Mouse (Mus musculus) heart, adult 11 months (tissue): ENCODE results near the gene Kremen2.

Experiments
- DNase-seq: peaks from one replicate; pipeline ENCODE4 v3.0.0; 2022

The Kremen2 gene

DNA sequence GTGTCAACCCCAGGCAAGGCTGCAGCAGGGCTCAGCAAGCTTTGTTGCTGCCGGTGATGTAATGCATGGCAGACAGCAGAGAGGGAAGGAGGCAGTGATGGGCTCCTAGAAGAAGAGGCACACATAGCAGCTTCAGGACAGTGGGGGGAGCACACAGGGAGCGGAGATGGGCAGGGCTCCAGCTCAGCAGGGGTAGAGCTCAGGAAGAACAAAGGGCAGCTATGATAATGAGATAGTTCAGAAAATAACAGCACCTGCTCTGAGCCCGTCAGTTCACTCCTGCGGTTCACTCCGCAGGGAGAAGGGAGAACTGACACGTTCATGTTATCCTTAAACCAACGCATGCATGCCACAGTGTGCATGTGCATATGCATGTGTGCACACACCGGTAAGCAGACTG, 13.2 kb upstream of the Kremen2 start:
- DNase-seq, result no peak

DNA sequence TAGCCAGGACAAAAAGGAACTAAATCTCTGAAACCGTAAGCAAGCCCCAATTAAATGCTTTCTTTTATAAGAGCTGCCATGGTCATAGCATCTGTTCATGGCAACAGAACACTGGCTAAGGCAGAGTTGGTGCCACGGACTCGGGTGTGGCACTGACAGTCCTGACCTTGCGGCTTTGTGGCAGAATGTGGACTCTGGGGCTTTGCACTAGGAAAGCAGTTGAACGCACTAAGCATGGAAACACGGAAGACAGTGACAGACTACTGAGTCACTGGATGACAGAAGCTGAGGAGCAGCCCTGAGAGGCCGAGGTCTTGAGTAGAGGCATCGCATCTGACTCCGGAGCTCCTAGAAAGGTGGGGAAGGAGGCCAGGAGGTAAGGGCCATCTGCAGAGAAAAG, 11.9 kb upstream of the Kremen2 start:
- no peak for DNase-seq

DNA sequence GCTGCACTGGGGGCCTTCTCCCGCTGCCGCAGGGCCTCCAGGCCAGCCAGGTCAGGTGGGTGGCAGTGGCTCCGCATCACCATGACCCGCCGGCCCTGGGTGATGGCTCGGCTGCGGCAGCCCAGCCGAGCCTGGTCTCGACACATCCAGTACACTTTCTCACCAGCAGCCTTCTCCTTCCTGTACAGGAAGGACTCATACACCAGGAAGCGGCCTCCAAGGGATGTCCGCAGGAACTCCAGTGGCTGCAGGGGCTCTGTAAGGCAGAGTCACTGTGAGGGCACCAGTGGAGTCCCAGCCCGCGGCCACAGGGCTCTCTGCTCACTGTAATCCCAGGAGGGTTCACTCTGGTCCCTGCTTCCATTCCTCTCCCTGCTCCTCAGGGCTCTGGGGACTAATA, 10.1 kb upstream of the Kremen2 start:
- DNase-seq, result peak; percentile 96

DNA sequence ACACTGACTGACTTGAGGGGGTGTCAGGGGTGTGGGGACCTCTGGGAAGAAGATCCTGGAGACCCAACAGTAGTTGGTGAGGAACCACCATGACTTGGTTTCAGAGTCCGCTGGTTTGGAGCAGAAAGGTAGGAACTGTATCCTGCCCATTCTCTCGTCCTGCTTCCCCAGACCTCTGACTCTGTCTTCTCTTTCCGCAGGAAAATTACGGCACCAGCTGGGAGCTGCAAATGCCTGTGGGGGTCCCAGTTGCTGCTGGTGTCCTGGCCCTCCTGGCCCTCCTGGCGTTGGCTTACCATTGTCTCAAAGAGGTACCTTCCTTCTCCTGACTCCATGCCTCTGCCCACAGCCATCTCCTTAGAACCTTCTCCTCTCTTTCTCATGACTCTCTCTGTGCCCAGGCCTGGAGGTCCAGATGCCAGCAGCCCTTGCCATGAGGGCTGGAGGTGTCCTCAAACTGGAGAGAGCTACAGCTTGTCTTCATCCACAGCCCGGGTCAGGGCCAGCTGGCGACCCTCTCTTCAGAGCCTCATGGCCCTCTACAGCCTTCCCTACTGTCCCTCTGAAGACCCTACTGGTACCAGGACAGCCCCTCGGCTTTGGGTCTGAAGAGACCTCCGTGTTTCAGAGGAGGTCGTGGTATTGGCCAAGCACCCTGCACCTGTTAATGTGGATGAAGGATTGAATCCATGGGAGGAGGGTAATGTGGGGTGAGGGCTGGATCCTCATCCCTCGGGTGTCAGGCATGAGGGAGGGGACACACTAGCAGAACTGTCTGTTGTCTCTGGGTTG, 4.0 kb upstream of the Kremen2 start:
- DNase-seq, result peak; percentile 91

DNA sequence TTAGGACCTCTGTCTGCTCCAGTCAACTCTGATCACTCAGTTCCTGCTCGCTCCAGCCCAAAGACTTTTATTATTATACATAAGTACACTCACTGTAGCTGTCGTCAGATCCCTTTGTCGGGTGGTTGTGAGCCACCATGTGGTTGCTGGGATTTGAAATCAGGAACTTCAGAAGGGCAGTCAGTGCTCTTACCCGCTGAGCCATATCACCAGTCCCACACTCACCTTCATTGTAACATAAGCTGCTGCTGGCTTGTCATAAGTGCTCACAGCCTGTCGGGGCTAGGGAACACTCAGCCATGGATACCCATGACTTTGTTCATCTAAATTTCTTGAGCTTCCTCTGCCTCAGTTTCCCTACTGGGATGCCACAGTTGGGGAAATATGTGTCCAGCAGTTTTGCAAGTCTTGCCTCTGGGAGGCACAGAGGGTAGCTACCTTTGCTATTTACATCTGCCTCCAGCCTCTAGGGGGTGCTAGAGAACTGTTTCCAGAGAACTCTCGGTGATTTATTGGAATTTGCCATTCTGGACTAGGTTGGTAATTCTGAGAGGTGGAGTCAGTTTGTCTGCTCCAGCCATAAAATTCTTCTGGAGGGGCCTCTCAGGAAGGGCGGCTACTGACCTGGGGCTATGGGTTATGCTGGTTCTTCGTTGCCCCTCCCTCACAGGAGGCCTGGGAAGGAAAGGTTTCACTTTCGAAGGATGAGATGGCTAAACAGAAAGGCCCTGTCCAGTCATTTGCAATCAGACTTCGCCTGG, 3.2 kb upstream of the Kremen2 start:
- peak; percentile 99 for DNase-seq

DNA sequence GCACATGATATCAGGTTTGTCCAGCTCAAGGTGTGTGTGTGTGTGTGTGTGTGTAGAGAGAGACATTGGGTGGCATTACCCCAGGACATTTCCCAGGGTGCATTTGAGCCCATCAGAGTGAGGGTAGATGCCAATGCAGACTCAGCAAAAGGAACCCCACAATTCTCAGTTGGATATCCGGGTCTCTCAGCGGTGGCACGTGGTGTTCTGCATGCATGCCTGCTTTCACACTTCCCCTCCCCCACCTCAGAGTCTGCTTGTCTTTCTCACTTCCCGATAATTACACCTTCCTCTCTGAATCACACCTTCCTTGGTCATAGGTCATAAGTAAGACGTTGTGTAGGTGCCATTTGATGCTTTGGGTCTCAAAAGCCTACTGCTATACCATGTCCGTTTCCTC, 2.4 kb upstream of the Kremen2 start:
- no peak for DNase-seq

DNA sequence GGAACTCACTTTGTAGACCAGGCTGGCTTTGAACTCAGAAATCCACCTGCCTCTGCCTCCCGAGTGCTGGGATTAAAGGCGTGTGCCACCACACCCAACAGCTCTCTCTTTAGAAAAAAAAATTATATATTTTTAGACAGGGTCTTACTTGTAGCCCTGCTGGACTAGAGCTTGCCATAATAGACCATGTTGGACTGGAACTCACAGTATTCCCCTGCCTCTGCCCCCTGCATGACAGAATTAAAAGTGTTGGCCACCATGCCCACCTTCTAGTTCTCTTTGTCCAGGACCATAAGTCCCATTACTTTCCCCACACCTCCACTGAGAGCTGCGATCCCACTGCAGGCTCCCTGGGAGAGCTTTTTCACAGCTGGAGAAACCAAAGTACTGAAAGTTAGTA, 1.8 kb upstream of the Kremen2 start:
- peak; percentile 83 for DNase-seq

DNA sequence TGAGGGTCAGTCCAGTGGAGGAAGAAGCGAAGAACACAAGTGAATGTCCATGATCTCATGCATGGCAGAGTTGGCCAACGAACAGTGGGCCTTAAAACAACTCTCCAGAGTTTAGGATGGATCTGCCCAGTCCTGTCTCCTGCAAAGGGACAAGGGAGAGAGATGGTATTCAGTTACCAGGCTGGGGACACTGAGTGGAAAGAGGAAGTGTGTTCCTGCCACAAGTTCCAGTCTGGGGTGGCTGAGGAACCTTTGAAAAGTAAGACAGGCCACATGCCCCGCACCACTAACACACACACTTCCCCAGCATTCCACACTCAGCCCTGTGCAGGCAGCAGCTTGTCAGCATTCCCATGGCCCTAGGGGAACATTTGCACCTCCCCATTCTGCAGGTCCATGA, 1.1 kb upstream of the Kremen2 start:
- DNase-seq, result no peak

DNA sequence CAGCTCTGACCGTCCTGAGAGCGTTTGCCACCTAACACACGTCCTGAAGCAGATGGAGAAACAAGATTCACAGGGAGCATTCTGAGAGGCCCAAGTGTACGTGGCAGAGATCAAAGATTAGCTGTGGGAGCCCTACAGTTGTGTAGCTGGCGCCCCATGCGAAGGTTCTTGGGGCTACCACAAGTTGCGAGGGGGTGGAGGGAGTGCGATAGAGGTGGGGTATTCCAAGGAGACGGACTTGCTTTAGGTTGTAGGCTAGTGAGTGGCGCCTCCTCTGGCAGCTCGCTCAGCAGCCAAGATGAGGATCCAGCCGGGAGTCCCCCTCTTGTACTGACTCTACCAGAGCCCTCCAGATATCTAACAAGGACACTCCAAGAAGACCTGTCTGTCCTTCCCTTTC, 678 bp upstream of the Kremen2 start:
- peak; percentile 93 for DNase-seq

DNA sequence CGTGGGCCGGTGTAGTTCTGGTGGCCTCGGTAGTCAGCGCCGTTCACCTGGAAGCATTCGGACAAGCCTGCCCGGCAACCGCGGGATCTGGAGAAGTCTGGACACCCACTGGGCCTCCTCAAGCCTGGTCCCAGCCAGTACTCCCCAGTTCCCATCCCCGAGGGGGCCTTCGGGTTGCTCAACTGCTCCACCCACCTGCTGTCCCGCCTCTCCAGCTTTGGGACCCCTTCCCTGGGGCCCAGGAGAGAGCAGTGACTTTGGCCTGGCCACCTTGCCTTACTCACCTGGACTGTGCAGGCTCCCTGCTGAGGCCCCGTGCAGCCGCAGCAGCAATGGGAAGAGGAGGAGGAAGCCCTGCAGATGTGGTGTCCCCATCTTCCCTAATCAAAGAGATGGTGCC, 982 bp downstream of the Kremen2 start:
- peak; percentile 92 for DNase-seq

DNA sequence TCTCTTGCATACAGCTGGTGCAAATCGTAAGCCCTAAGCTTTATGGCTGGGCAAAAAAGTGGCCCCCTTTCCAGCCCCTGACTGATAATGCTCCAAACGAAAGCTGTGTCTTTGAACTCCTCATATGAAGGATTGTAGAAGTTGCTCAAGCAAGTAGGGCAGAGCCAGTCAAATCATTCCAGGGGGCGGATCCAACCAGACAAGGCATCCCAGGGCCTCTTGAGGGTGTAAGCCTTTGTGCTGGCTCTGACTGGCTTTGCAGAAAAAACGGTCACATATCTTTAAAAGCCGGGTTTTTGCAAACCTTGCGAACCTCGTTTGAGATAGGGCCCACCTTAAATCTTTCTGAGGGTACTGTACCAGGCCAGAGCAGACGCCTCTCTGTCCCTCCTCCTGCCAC, 1.6 kb downstream of the Kremen2 start:
- no peak for DNase-seq

DNA sequence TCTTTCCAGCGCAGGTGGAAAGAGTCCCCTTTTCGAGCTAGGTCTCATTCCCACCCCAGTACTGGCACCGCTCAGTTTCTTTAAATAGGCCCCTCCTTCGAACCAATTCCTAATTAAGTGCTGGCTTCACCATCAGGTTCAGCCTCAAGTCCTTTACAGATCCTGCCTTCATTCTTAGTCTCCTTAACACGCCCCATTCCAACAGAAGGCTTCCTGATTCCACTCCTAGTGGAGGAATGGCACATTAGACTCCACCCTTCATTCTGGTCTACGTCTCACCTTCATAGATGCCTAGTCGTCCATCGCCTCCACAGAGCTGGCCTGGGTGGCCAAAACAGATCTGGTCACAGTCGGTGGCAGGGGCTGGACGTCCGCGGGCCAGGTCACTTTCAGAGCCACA, 2.7 kb downstream of the Kremen2 start:
- no peak for DNase-seq

DNA sequence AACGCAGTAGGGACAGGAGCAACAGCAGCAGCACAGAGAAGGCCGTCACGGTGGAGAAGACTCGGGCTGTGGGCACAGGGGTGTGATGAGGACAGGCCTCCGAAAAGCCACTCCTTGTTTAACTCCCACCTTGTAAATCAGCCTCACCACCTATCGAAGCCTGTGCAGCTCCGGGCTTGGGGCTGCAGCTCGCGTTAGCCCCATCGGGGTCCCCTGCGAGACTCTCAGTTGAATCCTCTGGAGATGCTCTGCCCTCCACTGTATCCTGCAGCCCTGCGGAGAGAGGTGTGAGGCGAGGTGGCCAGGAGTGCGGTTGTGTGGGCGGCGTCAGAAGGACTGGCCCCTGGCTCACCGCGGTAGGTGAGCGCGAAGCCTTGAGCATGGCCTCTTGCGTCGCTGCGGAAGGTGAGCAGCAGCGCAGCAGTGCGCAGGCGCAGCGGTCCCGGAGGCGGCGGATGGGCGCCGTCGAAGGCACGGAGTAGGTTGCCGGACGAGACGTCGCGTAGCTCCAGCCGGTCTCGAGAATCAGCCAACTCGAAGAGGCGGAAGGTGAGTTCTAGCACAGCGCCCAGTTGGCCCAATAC, 3.3 kb downstream of the Kremen2 start:
- peak; percentile 93 for DNase-seq

DNA sequence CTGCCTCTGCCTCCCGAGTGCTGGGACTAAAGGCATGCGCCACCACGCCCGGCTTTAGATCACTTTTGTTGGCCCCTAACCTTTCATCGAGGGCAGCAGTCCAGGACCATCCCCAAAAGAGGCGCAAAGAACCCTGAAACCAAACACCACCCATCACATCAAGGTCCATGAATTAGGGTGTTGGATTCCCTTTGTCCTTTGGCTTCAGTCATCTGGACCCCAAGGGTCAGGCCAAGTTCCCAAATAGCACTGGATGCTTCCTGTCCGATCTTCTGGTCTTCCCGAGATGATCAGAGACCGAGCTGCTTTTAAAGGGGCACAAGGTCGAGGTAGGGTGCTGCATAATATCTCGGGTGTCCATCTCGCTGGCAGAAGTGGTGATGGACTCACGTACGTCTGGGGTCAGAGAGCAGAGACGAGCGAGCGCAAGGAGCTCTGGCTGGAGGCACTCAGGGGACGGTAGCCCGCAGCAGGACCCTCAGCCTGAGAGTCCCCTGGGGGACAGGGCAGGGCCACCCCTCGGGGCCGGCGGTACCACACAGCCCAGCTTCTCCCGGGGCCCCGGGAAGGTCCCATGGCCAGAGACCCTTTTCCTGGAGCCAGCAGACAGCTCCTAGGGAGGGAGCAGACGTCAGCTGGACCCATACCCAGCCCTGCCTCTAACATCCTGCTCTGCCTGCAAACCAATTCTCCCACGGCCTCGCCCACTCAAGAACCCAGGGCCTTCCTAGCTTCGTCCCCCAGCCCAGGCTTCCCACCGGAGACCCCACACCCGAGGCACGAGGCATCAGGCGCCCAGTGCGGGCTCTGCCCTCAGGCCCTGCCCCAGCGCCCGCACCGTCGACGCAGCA, 4.0 kb downstream of the Kremen2 start:
- peak; percentile 91 for DNase-seq

DNA sequence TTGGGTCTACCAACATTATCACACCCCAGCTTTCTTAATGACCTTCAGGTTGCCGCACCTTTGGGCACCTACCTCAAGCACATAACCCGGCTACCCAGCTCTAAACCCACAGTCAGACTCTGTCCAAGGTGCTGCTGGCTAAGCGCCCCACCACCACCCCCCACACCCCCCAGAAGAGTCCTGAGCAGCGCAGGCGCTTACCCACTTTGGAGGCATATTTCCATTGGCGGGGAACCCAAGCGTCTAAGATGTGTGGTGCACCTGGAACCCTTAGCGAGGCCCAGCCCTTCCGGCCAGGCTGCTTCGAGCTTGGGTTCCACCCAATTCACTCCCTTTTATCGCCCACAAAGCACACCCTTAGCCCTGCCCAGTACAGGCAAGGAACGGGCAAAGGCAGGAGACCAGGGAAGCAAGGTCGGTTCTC, 5.0 kb downstream of the Kremen2 start, which contains the start of gene Paqr4:
Gene Paqr4 (minus strand): TSS at position 270 of the 424 bp plus-strand sequence.
- no peak for DNase-seq

DNA sequence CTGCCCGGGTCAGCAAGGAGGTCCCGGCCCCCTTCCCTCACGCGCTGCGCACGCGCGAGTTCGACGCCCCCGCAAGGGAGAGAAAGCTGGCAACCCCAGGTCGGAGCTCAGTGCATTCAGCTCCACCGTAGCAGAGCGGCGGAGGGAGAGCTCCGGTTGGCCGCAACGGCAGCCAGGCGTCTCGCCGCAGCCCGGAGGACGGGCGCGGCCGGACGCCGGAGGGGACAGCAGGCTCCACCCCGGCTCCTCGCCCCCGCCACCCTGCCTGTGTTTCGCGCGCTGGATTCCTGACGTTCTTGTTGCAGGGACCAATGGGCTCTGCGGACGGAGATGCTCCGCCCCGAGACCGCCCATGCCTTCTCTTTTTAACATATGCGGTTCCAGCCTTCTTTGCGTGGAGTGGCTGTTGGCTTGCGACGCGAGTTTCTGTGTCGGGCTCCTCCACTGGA, 5.5 kb downstream of the Kremen2 start:
- peak; percentile 100 for DNase-seq

DNA sequence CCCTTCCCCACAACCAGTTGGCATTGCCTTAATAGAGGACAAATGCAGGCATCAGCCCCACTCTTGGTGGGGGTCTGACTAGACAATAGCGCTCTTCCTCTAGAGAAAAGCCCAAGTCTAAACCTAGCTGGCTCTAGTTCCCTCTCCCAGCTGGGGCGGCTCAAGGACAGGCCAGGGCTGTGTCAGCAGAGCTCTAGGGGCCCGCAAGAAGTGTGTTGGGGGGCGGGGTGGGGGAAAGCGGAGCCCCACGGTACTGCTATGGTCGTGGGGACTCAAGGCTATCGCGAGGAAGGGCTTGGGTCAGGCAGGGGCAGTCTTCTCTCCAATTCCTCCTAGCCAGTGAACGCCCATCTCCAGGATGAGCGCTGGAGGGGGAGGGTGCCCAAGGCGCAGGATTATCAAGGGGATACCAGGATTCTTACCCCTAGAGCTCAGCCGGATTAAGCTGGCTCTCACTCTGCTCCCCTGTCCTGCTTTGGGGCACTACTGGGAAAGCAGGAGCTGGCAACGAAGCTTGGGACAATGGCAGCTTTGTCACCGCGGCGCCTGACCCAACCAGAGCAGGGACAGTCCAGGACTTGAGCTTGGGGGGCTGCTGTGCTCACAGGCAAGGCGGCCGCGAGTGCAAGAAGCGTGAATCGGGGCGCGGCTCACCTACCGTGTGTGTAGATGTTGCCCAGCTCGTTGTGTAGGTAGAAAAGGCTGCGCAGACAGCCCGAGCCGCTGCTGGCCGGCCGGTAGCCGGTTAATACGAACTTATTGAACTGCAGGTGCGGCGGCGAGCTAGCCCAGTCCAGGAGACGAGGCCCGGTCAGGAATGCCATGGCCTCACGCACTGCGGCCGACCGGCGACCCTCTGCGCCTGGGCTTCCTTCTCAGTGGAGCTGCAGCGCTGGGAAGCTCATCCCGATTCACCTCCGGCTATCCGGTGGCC, 6.2 kb downstream of the Kremen2 start:
- peak; percentile 95 for DNase-seq

DNA sequence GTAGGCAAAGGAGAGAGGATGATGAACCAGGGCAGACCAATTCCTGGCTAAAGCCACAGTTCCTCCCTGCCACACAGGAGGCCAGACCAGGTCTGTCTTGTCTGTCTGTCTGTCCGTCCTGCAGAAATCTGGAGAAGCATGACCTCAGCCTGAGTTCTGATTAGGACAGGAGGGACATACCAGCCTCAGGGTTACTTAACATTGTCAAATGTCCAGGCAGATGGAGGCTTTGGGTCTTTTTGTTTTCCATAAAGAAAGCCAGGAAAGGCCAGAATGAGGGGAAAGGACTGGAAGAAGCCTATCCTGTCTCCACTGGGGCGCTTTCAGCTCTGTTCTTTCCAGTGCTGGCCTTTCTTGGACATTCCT, 6.8 kb downstream of the Kremen2 start:
- DNase-seq, result no peak

DNA sequence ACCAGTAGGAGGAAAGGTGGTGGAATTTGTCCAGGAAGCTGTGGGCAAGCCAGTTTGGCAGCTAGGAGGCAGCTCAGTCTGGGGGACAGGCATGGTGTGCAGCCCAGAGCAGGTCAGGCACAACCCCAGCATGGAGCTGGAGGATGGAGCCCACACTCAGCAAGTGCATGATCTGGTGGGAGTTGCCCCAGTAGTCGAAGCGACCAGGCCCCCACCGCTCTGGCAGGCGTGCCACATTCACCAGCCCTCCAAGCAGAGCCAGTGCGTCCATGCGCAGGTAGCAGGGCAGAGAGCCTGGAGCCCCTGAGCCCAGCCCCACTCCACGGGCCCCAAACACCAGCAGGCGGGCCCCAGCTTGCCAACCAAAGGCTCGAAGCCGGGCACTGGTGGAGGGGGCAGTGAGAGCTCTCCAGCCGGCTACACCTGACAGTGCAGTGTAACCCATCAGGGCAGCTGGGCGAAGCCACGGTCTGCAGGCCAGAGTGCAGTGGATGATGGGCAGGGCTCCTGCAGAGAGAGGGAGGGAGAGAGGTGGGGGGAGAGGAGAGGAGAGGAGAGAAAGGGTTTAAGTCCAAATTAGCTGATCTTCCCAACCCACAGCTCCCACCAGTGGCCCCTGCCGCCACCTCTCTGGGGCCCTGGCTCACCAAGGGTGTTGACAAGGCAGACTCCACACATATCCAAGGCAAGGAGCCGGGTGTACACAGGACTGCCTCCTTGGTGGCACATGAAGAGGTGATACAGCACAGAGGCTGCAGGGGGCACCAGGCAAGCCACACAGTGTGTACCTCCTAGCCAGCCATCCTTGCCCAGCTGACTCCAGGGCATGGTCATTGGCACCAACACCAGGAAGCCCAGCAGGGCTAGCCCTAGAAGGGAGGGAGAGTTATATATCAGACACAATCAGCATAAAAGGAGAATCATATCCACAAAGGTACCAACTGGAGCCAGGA, 7.9 kb downstream of the Kremen2 start:
- DNase-seq, result peak; percentile 93

DNA sequence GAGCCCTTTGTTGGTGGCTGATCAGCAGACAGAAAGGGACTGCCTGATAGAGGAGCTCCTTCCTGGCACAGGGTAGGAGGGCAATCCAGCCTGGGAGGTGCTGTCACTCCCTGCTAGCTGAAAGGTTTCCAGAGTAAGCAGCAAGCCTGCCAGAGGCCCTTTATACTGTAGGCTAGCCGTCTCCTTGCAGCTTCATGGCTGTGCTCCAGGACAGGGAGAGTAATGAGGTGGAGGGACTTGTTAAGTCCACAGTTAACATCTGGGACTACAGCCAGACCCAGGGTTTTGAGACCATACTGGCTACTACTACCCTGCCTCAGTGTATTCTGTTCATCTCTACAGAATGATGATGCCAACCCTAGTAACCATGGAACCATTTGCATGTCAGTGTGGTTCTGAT, 11.3 kb downstream of the Kremen2 start:
- DNase-seq, result no peak

DNA sequence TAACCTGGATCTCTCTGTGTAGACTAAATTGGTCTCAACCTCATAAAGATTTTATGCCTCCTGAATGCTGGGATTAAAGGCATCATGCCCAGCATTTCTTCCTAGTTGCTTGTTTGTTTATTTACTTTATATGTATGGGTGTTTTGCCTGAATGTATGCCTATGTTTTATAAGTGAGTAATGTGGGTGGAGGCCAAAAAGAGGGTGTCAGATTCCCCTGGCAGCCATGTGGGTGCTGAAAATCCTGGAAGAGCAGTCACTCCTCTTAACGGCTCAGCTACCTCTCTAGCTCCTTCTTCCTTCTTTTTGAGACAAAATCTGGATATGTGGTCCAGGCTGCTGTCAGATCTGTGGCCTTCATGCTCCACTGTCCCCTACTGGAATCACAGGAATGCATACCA, 15.2 kb downstream of the Kremen2 start:
- no peak for DNase-seq
